Mouse (Mus musculus) heart, embryonic 16.5 days (tissue): ENCODE results near the gene Lpcat3. TPM values are rescaled to one million over a fixed set of nuclear protein-coding genes. Genes with fewer than 3 reads are reported as not detected.
A peak's percentile ranks its signal among the peaks of the same experiment; 100 is the strongest.

Source experiments
- ATAC-seq: fragments of 200-750 bp; cut with Nextera tagmentation; replicated peaks from 2 replicates; pipeline ENCODE4 v1.8.0; 2017; ENCODE audit warnings: moderate number of reproducible peaks; ENCODE audit not compliant: insufficient read depth, low FRiP score; ENCODE audit errors: extremely low read depth
- H3K27ac ChIP-seq: fragments of 300-500 bp; sonication (generic); 2 replicates; pipeline ENCODE4 v1.5.1; 2014; ENCODE audit warnings: mild to moderate bottlenecking, low read length, control low read depth, moderate library complexity
- H3K27me3 ChIP-seq: fragments of 300-500 bp; sonication (generic); 2 replicates; pipeline ENCODE4 v1.6.1; 2014; ENCODE audit warnings: low read length, mixed read lengths; ENCODE audit not compliant: control insufficient read depth, insufficient read depth
- H3K36me3 ChIP-seq: fragments of 300-500 bp; sonication (generic); 2 replicates; pipeline ENCODE4 v1.6.1; 2014; ENCODE audit not compliant: control insufficient read depth, insufficient read depth
- H3K4me1 ChIP-seq: fragments of 300-500 bp; sonication (generic); 2 replicates; pipeline ENCODE4 v1.6.1; 2014; ENCODE audit warnings: low read length, mixed read lengths; ENCODE audit not compliant: control insufficient read depth, insufficient read depth
- H3K4me2 ChIP-seq: fragments of 300-500 bp; sonication (generic); 2 replicates; pipeline ENCODE4 v1.6.1; 2014; ENCODE audit warnings: low read depth, mild to moderate bottlenecking, control low read depth, low read length
- H3K4me3 ChIP-seq: fragments of 300-500 bp; sonication (generic); 2 replicates; pipeline ENCODE4 v1.5.1; 2014; ENCODE audit warnings: mild to moderate bottlenecking, control low read depth, low read length
- H3K9ac ChIP-seq: fragments of 300-500 bp; sonication (generic); 2 replicates; pipeline ENCODE4 v1.6.1; 2014; ENCODE audit warnings: low read length, control low read depth
- H3K9me3 ChIP-seq: fragments of 300-500 bp; sonication (generic); replicated peaks from 2 replicates; pipeline ENCODE4 v1.6.1; 2016; ENCODE audit warnings: low read length; ENCODE audit not compliant: control insufficient read depth
- WGBS: fragments of 180-500 bp; shearing (Covaris S2); extraction: QIAGEN DNeasy Blood & Tissue Kit; methylation state at CpG from one replicate; pipeline ENCODE4 v1.1.7; 2014; 5-methylcytosine and 5-hydroxymethylcytosine counted together
- polyA plus RNA-seq: library from polyadenylated mRNA; unstranded; fragments of >200 nt; fragmentation: Nextera tagmentation; extraction: Ambion mirVana; gene quantifications from 2 replicates; pipeline ENCODE4 v1.2.1, GENCODE M21; 2015

The Lpcat3 gene
- polyA plus RNA-seq, 1 experiment from 2014 or later: 54.2 TPM

DNA sequence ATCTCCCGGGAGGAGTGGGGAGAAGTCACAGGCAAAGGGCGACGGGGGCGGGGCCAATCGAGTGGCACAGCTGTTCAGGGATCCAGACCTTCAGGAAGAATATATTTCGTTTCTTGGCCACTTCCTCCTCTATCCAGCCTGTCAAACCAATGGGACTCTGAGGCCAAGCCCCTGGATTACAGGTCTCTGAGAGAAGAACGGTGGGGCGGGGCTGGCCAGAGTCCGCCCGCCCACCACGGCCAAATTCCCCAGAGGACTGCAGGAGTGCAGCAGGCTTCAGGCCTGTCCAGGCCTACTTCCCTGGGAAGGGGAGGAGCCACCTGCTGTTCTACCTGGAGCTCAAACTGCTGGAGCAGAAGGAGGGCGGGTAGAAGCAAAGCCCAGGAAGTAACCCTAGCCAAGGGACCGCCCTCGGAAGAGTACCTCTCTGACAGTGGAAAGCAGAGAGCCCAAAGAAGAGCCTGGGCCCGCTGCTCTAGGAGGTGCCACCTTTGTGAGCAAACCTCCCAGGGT, 75.7 kb downstream of the Lpcat3 start, which contains the start of gene Ptpn6:
Ptpn6 (minus strand) TSS at position 204 of the 513 bp plus-strand sequence.
- 28% methylated on average over 15 of the region's 15 CpGs for WGBS
- H3K9ac ChIP-seq: peak within 1 kb of the TSS; percentile 92
- no peak for ATAC-seq
- peak within 1 kb of the TSS; percentile 40 for H3K27ac ChIP-seq
- H3K36me3 ChIP-seq: peaks cover 8% of the 10 kb centered on the region
- H3K27me3 ChIP-seq: no peaks in the 10 kb centered on the region
- H3K4me2 ChIP-seq: peak within 1 kb of the TSS; percentile 38
- peak within 1 kb of the TSS; percentile 18 for H3K4me3 ChIP-seq
- peaks cover 22% of the 10 kb centered on the region for H3K4me1 ChIP-seq
- H3K9me3 ChIP-seq: no peaks in the 10 kb centered on the region

DNA sequence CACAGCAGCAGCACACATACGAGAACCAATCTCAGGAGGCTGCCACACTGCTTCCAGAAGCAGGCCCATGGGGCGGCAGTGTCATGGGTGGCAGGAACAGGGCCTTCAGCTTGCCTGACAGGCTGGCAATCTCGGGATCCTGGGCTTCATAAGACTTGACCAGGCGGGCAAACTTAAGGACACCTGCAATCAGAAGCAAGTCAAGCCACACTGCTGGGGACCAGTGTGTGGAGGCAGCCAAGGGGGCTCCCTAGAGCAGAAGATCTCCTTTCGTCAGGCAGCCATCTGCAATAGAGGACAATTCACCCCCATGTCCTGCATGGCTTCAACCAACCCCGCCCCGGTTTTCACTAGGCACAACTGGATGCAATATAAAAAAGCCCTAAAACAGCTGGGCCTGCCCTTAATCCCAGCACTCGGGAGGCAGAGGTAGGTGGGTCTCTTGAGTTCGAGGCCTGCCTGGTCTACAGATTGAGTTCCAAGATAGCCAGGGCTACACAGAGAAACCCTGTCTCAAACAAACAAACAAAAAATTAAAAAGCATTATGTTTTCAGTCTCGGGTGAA, 76.5 kb downstream of the Lpcat3 start:
- Histone ChIP-seq H3K9me3 (no peaks in the 10 kb centered on the region), H3K4me2 (no peak overlapping the region), H3K4me1 (peaks cover 22% of the 10 kb centered on the region), H3K36me3 (peaks cover 8% of the 10 kb centered on the region), H3K27ac (no peak overlapping the region; the same call in 1 of the 2 replicates), H3K4me3 (no peak overlapping the region), H3K9ac (peak overlapping the region; percentile 92), H3K27me3 (no peaks in the 10 kb centered on the region)
- ATAC-seq: no peak
- WGBS: 87% methylated on average over 10 of the region's 10 CpGs

DNA sequence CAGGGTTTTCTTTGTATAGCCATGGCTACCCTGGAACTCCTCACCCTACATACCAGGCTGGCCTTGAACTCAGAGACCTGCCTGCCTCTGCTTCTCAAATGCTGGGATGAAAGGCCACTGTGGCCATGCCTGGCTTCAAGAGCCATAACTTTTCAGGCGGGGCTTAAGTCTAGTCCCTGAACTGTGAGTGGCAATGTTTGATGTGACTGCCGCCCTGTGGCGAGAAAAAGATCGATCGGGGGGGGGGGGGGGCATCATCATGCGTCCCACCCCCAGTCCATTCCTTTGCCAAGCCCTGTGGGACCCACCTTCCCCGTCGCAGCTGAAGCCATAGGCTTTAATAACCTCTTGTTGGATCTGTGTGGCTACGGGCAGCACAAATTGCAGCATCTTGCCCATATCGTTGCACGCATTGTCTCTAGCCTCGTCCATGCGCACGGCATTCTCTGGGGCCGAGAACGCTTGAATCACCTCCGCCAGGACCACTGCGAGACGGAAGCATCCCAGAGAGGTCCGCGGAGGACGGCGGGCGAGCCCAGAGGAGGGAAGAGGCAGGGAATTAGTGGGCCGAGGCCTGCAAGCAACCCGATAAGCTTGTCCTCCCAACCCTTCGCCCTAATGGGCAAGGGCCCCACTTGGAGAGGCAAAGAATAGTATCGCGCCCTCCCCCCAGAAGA, 77.5 kb downstream of the Lpcat3 start:
- ATAC-seq: peak; percentile 10
- peaks cover 26% of the 10 kb centered on the region for H3K4me1 ChIP-seq
- peak overlapping the region; percentile 92 for H3K9ac ChIP-seq
- peaks cover 10% of the 10 kb centered on the region for H3K36me3 ChIP-seq
- WGBS: under 1% methylated on average over 26 of the region's 29 CpGs
- H3K9me3 ChIP-seq: no peaks in the 10 kb centered on the region
- H3K27ac ChIP-seq: peak overlapping the region; percentile 99
- H3K4me3 ChIP-seq: peak overlapping the region; percentile 75
- H3K4me2 ChIP-seq: peak overlapping the region; percentile 78
- no peaks in the 10 kb centered on the region for H3K27me3 ChIP-seq

DNA sequence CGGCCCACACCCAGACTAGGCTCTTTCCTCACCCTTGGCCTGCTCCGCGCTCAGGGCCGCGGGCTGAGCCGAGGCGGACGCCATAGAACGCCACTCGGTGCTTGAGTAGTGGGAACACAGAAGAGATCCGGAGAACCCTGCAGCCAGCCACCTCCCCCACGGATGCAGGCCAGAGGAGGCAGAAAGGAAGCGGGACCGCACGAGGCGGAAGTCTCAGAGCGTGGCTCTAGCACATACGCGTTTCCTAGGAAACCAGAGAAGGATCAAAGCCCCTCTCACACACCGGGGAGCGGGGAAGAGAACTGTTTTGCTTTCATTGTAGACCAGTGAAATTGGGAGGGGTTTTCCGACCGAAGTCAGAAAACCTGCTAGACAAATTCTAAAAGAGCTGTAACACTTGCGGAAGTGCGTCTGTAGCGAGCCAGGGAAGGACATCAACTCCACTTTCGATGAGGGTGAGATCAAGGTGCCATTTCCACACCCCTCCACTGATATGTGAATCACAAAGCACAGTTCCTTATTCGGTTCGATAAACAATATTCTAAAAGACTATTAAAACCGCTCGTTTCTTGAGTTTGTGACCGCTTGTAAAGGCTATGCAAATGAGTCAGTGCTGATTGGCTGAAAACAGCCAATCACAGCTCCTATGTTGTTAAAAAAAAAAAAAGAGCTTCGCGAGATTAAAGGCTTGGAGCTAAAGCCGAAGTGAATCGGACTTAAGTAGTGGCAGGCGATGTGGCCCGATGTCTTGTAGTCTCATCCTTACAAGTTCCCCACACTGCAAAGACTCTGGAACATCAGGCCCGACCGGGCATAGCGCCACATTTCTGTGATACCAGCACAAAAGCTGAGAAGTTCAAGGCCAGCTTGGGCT, 78.3 kb downstream of the Lpcat3 start, which contains the start of gene Grcc10:
Grcc10 (minus strand) TSS at position 487 of the 874 bp plus-strand sequence.
- peak within 1 kb of the TSS; percentile 99 for H3K27ac ChIP-seq
- peak; percentile 64 for ATAC-seq
- H3K9me3 ChIP-seq: no peaks in the 10 kb centered on the region
- H3K4me2 ChIP-seq: peak within 1 kb of the TSS; percentile 78
- H3K4me1 ChIP-seq: peaks cover 26% of the 10 kb centered on the region
- WGBS: under 1% methylated on average over 41 of the region's 41 CpGs
- H3K36me3 ChIP-seq: peaks cover 10% of the 10 kb centered on the region
- H3K4me3 ChIP-seq: peak within 1 kb of the TSS; percentile 75
- peak within 1 kb of the TSS; percentile 92 for H3K9ac ChIP-seq
- no peaks in the 10 kb centered on the region for H3K27me3 ChIP-seq

DNA sequence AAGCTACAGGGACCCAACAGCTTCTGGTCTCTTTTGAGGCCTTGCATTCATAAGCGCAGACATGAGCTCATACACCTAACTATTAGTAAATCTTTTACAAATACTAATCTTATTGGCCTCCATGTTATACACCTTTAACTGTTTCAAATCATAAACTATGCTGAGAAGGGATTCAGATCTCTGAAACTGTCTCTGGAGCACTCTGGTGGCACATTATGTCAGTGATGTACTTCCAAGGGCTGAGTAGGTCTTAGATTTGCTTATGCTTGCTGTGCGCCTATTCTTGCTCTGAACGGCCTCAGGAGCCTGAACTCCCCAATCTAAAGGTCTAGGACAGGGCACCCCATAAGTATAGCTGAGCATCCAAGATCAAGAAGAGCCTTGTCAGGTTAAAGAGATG, 79.0 kb downstream of the Lpcat3 start:
- H3K9me3 ChIP-seq: no peaks in the 10 kb centered on the region
- peaks cover 31% of the 10 kb centered on the region for H3K4me1 ChIP-seq
- peaks cover 10% of the 10 kb centered on the region for H3K36me3 ChIP-seq
- no peaks in the 10 kb centered on the region for H3K27me3 ChIP-seq
- WGBS: 72% methylated on average over 3 of the region's 3 CpGs
- no peak for ATAC-seq
- H3K4me3 ChIP-seq: peak overlapping the region; percentile 75
- H3K9ac ChIP-seq: peak overlapping the region; percentile 92
- H3K27ac ChIP-seq: peak overlapping the region; percentile 99
- peak overlapping the region; percentile 78 for H3K4me2 ChIP-seq

DNA sequence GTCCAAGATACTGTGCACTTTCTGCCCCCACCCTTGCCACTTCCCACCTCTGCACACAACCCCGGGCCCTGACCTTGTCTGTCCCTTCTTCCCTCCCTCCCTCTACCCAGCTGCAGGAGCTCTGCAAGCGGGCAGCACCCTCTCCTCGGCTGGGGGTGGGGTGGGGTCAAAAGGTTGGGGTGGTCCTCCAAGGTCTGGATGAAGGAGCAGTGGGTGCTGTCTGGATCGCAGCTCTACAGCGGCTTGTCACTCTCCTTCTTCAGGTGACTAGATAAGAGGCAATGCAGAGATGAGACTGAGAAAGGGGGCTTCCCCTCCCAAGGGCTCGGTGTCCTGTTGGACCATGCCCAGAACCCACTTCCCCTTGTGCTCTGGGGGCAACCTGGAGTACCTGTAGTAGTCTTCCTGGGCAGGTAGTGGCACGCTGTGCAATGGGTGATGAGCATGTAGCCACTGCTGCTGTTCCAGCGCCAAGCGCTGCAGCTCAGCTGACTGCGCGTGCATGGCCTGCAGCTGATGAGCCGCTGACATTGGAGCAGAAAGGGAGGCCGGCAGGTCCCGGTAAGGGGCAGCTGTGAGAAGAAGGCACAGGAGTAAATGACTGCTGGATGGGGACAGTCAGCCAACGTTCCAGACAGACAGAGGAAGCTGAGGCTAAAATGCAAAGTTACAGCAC, 80.2 kb downstream of the Lpcat3 start:
- no peak overlapping the region for H3K4me2 ChIP-seq
- H3K9me3 ChIP-seq: no peaks in the 10 kb centered on the region
- H3K27ac ChIP-seq: no peak overlapping the region
- no peak overlapping the region for H3K4me3 ChIP-seq
- H3K27me3 ChIP-seq: no peaks in the 10 kb centered on the region
- 85% methylated on average over 15 of the region's 15 CpGs for WGBS
- H3K9ac ChIP-seq: no peak overlapping the region
- H3K36me3 ChIP-seq: peaks cover 19% of the 10 kb centered on the region
- no peak for ATAC-seq
- H3K4me1 ChIP-seq: peaks cover 31% of the 10 kb centered on the region

DNA sequence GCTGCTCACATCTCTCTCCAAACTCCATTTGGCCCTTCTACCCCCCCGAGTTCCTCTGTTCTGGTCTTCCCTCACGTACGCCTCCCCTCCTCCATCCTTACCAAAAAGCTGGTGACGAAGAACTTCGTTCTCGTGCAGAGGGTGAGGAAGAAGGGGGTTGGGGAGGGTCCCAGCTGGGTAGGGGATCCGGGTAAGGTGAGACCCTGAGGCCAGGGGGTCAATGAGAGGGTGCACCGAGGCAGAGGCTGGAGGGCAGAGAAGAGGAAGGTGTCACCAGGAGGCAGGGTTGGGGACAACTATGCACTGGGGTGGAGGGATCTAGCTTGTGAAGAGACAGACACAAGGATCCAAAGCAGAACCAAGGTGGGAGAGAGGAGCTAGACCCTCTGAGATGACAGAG, 80.8 kb downstream of the Lpcat3 start:
- Histone ChIP-seq H3K4me1 (peaks cover 25% of the 10 kb centered on the region), H3K4me2 (no peak overlapping the region), H3K4me3 (no peak overlapping the region), H3K27ac (no peak overlapping the region), H3K9ac (no peak overlapping the region), H3K36me3 (peaks cover 23% of the 10 kb centered on the region), H3K9me3 (no peaks in the 10 kb centered on the region), H3K27me3 (no peaks in the 10 kb centered on the region)
- WGBS: 87% methylated on average over 8 of the region's 8 CpGs
- no peak for ATAC-seq

DNA sequence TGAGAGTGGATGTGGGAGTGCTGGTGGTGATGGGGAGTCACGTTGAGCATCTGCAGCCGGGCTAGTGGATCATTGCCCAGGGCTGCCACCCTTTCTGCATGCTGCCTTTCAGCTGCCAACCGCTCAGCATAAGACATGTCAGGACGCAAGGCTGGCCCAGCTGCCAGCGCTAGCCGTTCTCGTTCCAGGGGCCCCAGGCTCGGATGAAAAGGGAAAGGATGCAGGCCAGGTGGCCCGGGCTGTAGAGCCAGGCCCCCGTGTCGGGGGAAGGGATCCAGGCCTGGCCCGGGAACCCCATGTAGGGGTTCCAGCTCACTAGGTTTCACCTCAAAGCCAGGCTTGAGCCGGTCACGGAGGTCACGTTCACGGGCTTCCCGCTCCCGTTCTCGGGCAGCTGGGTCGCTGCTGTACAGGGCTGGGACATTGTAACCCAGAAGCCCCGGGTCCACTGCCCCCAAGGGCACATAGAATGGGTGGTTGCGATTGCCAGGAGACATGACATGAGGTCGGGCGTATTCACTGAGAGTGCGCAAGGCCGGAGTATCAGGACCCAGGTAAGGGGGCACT, 82.0 kb downstream of the Lpcat3 start:
- ATAC-seq: no peak
- Histone ChIP-seq H3K4me3 (peak overlapping the region; percentile 66), H3K36me3 (peaks cover 21% of the 10 kb centered on the region)

More for the DNA sequence above, 82.0 kb downstream of the Lpcat3 start:
- Histone ChIP-seq H3K4me1 (peaks cover 17% of the 10 kb centered on the region), H3K9ac (peak overlapping the region; percentile 68), H3K4me2 (peak overlapping the region; percentile 94), H3K27me3 (no peaks in the 10 kb centered on the region), H3K27ac (peak overlapping the region; percentile 54; the same call in 1 of the 2 replicates), H3K9me3 (no peaks in the 10 kb centered on the region)
- WGBS: 64% methylated on average over 26 of the region's 26 CpGs
